Mouse (Mus musculus): ENCODE measurements around the gene Gm49322. TPM values are rescaled to one million over a fixed set of nuclear protein-coding genes. Genes with fewer than 3 reads are reported as not detected.

The Gm49322 gene
- polyA plus RNA-seq, 1 experiment from 2014 or later, result 2.5 TPM

DNA sequence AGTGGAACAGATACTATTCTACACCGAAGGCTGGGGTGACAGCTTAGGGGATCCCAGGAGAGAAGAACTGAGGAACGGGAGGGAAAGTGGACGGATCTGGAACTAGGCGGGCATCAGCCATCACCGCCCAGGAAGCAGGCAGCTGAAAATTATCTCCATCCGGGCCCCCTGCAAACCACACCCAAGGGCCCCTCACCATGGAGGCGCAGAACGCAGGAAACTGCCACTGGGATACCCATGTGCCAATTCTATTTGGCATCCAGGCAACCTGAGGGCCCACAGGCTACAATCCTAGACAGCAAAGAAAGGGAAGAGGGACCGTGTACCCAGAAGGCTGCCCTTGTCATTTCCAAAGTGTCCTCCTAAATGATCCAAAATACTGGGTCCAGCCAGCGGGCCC is 35.4 kb upstream of the Gm49322 start:
- ATAC-seq (ENCODE audit: low FRiP score, low TSS enrichment), result no peak
- 88% methylated on average over 10 of the region's 10 CpGs for WGBS
- Histone ChIP-seq H3K4me2 (ENCODE audit: low read length) (no peak overlapping the region; the same call in 1 of the 2 replicates), H3K4me3 (replicated peaks; ENCODE audit: low read depth, low read length) (no peak overlapping the region), H3K9ac (replicated peaks; ENCODE audit: low read length) (0 out of 2 replicates have a peak overlapping the region, but pooled peaks have one; percentile 36), H3K27me3 (ENCODE audit: control insufficient read depth, insufficient read depth, low read length) (no peaks in the 10 kb centered on the region), H3K9me3 (ENCODE audit: control insufficient read depth, low read length) (no peaks in the 10 kb centered on the region), H3K36me3 (ENCODE audit: control insufficient read depth, insufficient read depth, low read length) (peaks cover 10% of the 10 kb centered on the region), H3K4me1 (ENCODE audit: control insufficient read depth, insufficient read depth, low read length) (peaks cover 35% of the 10 kb centered on the region), H3K27ac (replicated peaks; ENCODE audit: low read depth, low read length) (no peak overlapping the region)
- no peak for DNase-seq

- WGBS, result 19% methylated on average over 30 of the region's 30 CpGs
- H3K4me2 ChIP-seq (ENCODE audit: low read length), result peak overlapping the region; percentile 37
- no peaks in the 10 kb centered on the region for H3K9me3 ChIP-seq (ENCODE audit: control insufficient read depth, low read length)
- ATAC-seq (ENCODE audit: low FRiP score, low TSS enrichment), result no peak
- H3K9ac ChIP-seq (replicated peaks; ENCODE audit: low read length), result peak overlapping the region; percentile 36; the same call in 1 of the 2 replicates
- peaks cover 42% of the 10 kb centered on the region for H3K4me1 ChIP-seq (ENCODE audit: control insufficient read depth, insufficient read depth, low read length)
- DNase-seq, result peak; percentile 43
- H3K27me3 ChIP-seq (ENCODE audit: control insufficient read depth, insufficient read depth, low read length), result no peaks in the 10 kb centered on the region
- no peak overlapping the region for H3K4me3 ChIP-seq (replicated peaks; ENCODE audit: low read depth, low read length)
- H3K27ac ChIP-seq (replicated peaks; ENCODE audit: low read depth, low read length), result peak overlapping the region; percentile 27
- peaks cover 10% of the 10 kb centered on the region for H3K36me3 ChIP-seq (ENCODE audit: control insufficient read depth, insufficient read depth, low read length)
These were observed 34.7 kb upstream of the Gm49322 start for GRCm38 (mm10) chr10:80570871-80571836.

DNA sequence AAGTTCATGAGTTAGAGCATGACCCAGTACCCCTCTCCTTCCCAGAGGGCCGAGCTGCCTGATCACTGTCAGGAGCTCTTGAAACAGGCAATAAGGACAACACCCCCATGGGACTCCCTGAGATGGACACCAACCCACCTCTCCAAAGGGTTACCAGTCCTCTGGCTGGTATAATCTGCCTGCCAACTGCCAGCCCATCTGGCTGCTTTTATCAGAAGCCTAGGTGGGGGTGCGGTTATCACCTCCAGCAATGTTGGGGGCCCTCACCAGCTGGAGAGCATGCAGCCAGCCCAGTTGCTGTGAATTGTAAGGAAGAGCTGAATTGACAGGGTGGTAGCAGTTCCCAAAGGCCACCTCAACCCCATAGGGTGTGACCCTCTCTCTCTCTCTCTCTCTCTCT is 33.3 kb upstream of the Gm49322 start:
- no peak for ATAC-seq (ENCODE audit: low FRiP score, low TSS enrichment)
- Histone ChIP-seq H3K27me3 (ENCODE audit: control insufficient read depth, insufficient read depth, low read length) (no peaks in the 10 kb centered on the region), H3K9ac (replicated peaks; ENCODE audit: low read length) (no peak overlapping the region), H3K36me3 (ENCODE audit: control insufficient read depth, insufficient read depth, low read length) (peaks cover 10% of the 10 kb centered on the region), H3K4me1 (ENCODE audit: control insufficient read depth, insufficient read depth, low read length) (peaks cover 37% of the 10 kb centered on the region), H3K4me3 (replicated peaks; ENCODE audit: low read depth, low read length) (no peak overlapping the region), H3K9me3 (ENCODE audit: control insufficient read depth, low read length) (no peaks in the 10 kb centered on the region), H3K4me2 (ENCODE audit: low read length) (no peak overlapping the region), H3K27ac (replicated peaks; ENCODE audit: low read depth, low read length) (no peak overlapping the region)
- WGBS, result 80% methylated on average over 2 of the region's 2 CpGs
- DNase-seq, result no peak

- H3K36me3 ChIP-seq (ENCODE audit: control insufficient read depth, insufficient read depth, low read length), result 0 out of 2 replicates have a peak, but pooled peaks cover under 1% of the 10 kb centered on the region
- no peak for ATAC-seq (ENCODE audit: low FRiP score, low TSS enrichment)
- H3K27ac ChIP-seq (replicated peaks; ENCODE audit: low read depth, low read length), result peak overlapping the region; percentile 37; the same call in 1 of the 2 replicates
- H3K4me3 ChIP-seq (replicated peaks; ENCODE audit: low read depth, low read length), result no peak overlapping the region
- peaks cover 42% of the 10 kb centered on the region for H3K4me1 ChIP-seq (ENCODE audit: control insufficient read depth, insufficient read depth, low read length)
- H3K27me3 ChIP-seq (ENCODE audit: control insufficient read depth, insufficient read depth, low read length), result no peaks in the 10 kb centered on the region
- 49% methylated on average over 9 of the region's 9 CpGs for WGBS
- no peaks in the 10 kb centered on the region for H3K9me3 ChIP-seq (ENCODE audit: control insufficient read depth, low read length)
- DNase-seq, result peak; percentile 40
- H3K9ac ChIP-seq (replicated peaks; ENCODE audit: low read length), result no peak overlapping the region; the same call in 1 of the 2 replicates
- no peak overlapping the region for H3K4me2 ChIP-seq (ENCODE audit: low read length)
These were observed 31.9 kb upstream of the Gm49322 start for GRCm38 (mm10) chr10:80573944-80574343.

GRCm38 (mm10) chr10:80574896-80575295 is 30.9 kb upstream of the Gm49322 start:
- Histone ChIP-seq H3K9me3 (ENCODE audit: control insufficient read depth, low read length) (no peaks in the 10 kb centered on the region), H3K4me2 (ENCODE audit: low read length) (no peak overlapping the region), H3K36me3 (ENCODE audit: control insufficient read depth, insufficient read depth, low read length) (no peaks in the 10 kb centered on the region), H3K9ac (replicated peaks; ENCODE audit: low read length) (no peak overlapping the region), H3K27me3 (ENCODE audit: control insufficient read depth, insufficient read depth, low read length) (no peaks in the 10 kb centered on the region), H3K27ac (replicated peaks; ENCODE audit: low read depth, low read length) (no peak overlapping the region), H3K4me1 (ENCODE audit: control insufficient read depth, insufficient read depth, low read length) (peaks cover 42% of the 10 kb centered on the region), H3K4me3 (replicated peaks; ENCODE audit: low read depth, low read length) (no peak overlapping the region)
- WGBS, result 81% methylated on average over 3 of the region's 3 CpGs
- no peak for DNase-seq
- no peak for ATAC-seq (ENCODE audit: low FRiP score, low TSS enrichment)

DNA sequence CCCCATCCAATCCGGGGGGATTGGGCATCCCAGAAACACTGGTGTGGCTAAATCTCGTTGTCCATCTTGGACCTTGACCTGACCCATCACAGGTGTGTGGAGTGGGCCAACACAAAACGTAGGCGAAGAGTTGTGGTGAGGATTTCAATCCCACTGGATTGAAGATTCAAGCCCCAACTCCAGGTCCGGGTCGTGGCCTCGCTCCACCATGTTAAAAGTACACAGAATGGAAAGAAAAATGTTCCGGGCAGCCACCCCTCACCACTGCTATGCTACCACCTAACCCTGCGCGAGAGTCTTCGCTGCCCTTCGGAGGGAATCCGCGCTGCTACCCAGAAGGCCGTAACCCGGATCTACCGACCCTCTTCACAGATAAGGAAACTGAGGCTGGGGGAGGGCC is 29.9 kb upstream of the Gm49322 start:
- H3K27me3 ChIP-seq (ENCODE audit: control insufficient read depth, insufficient read depth, low read length), result no peaks in the 10 kb centered on the region
- ATAC-seq (ENCODE audit: low FRiP score, low TSS enrichment), result no peak
- peak overlapping the region; percentile 80 for H3K4me3 ChIP-seq (replicated peaks; ENCODE audit: low read depth, low read length)
- no peaks in the 10 kb centered on the region for H3K9me3 ChIP-seq (ENCODE audit: control insufficient read depth, low read length)
- no peak for DNase-seq
- H3K36me3 ChIP-seq (ENCODE audit: control insufficient read depth, insufficient read depth, low read length), result no peaks in the 10 kb centered on the region
- peaks cover 36% of the 10 kb centered on the region for H3K4me1 ChIP-seq (ENCODE audit: control insufficient read depth, insufficient read depth, low read length)
- peak overlapping the region; percentile 71 for H3K9ac ChIP-seq (replicated peaks; ENCODE audit: low read length)
- WGBS, result 16% methylated on average over 17 of the region's 17 CpGs
- no peak overlapping the region for H3K27ac ChIP-seq (replicated peaks; ENCODE audit: low read depth, low read length)
- peak overlapping the region; percentile 91 for H3K4me2 ChIP-seq (ENCODE audit: low read length)

DNA sequence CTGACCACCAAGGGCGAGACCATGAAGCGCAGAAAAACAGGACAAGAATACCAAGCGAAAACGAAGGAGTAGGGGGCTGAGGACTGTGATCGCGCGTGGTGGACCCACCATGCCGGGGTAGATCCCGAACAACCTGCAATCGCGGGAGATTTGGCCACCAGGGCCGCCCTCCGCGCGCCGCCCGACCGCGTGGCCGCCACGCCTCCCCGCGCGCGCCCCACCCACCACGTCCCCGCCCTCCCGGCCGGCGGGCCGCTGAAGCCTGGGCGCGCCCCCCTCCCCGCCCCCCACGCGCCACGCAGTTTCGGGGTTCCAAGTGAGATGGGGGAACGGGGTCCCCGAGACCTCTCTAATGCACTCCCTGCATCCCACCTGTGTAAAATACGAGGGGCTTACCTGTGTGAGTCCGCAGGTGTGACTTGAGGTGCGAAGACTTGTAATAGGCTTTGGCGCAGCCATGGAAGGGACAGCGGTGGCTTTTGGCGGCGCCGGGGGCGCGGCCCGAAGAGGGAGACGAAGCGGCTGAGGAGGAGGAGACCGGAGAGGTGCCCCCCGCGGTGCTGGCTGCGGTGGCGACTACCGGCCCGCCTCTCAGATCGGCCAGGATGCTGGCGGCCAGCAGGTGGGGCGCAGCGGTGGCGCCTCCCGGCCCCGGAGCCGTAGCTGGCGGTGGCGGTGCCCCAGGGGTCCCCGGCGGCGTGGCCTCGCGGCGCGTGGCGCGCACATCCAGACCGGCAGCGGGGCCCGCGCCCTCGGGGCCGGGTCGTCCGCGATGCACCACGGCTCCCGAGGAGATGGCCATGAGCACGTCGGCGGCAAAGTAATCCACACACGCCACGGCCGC is 29.2 kb upstream of the Gm49322 start:
- Histone ChIP-seq H3K4me3 (replicated peaks; ENCODE audit: low read depth, low read length) (peak overlapping the region; percentile 80), H3K27ac (replicated peaks; ENCODE audit: low read depth, low read length) (peak overlapping the region; percentile 81), H3K36me3 (ENCODE audit: control insufficient read depth, insufficient read depth, low read length) (peaks cover 3% of the 10 kb centered on the region; the same call in 1 of the 2 replicates), H3K27me3 (ENCODE audit: control insufficient read depth, insufficient read depth, low read length) (no peaks in the 10 kb centered on the region), H3K9ac (replicated peaks; ENCODE audit: low read length) (peak overlapping the region; percentile 71), H3K9me3 (ENCODE audit: control insufficient read depth, low read length) (no peaks in the 10 kb centered on the region), H3K4me2 (ENCODE audit: low read length) (peak overlapping the region; percentile 91), H3K4me1 (ENCODE audit: control insufficient read depth, insufficient read depth, low read length) (peaks cover 30% of the 10 kb centered on the region)
- WGBS, result under 1% methylated on average over 94 of the region's 96 CpGs
- DNase-seq, result peak; percentile 67
- peak; percentile 3; the same call in 1 of the 2 replicates for ATAC-seq (ENCODE audit: low FRiP score, low TSS enrichment)

All from midbrain, embryonic 14.5 days (tissue).